Mouse (Mus musculus) urinary bladder, postnatal 14 days (tissue): Measurements from ENCODE around the gene Inpp4b.
"Not testable (repeated sequence)": the region's sequence is repeated elsewhere in the genome, so short reads cannot be mapped to it uniquely, and the experiment has no call there.

Experiments used
- DNase-seq: peaks from one replicate; pipeline ENCODE4 v3.0.0; 2021; ENCODE audit warnings: low spot score

Gene Inpp4b

GRCm38 (mm10) chr8:81777704-81778103 lies 435.3 kb downstream of the Inpp4b start:
- DNase-seq, result no peak

- DNase-seq, result no peak
Observed at GRCm38 (mm10) chr8:81779440-81779839, 437.1 kb downstream of the Inpp4b start.

GRCm38 (mm10) chr8:81780166-81780565 lies 437.8 kb downstream of the Inpp4b start:
- no peak for DNase-seq

GRCm38 (mm10) chr8:81780921-81781675 lies 438.7 kb downstream of the Inpp4b start:
- DNase-seq, result no peak

- DNase-seq, result no peak
Observed at GRCm38 (mm10) chr8:81782781-81783180, 440.4 kb downstream of the Inpp4b start.

DNA sequence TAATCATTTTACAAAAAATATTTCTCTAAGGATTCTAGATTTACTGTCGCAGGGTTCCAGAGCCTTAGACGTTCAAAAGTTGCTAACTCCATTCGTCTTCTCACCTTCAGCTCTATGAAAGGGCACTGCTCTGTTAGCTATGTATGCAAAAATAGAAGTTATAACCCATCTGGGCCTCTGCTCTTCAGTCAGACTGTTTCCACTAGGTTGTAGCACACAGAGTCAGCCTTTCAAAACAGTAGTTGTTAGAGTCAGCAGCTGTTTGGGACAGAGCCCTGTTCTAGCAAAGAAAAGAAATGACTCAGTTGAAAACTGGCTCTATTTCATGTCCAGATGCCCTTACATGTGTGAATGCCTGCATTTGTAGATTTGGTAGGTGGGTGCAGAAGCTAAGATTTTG lies 442.4 kb downstream of the Inpp4b start:
- DNase-seq, result no peak

- no peak for DNase-seq
Observed at GRCm38 (mm10) chr8:81788498-81788897, 446.1 kb downstream of the Inpp4b start.

- no peak for DNase-seq
Observed at GRCm38 (mm10) chr8:81792649-81793048, 450.3 kb downstream of the Inpp4b start.

- DNase-seq, result no peak
Observed at GRCm38 (mm10) chr8:81798501-81798900, 456.1 kb downstream of the Inpp4b start.

DNA sequence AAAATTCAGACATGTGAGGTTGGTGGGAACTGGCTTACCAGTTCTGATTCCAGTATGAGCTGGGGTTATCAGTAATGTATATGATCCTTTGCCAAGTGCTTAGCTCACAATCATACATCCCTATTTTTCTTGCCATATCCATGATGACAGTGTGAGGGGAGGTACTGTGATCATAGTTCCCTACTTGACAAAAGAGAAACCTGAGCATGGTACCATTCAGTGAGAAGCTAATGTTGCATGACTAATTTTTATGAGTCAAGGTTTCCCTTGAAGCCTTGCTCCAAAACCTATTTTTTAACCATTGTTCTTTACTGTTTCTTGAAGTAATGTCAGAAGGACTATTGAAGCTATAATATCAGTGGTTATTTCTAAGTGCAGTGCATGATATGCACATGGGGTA lies 458.4 kb downstream of the Inpp4b start:
- no peak for DNase-seq

DNA sequence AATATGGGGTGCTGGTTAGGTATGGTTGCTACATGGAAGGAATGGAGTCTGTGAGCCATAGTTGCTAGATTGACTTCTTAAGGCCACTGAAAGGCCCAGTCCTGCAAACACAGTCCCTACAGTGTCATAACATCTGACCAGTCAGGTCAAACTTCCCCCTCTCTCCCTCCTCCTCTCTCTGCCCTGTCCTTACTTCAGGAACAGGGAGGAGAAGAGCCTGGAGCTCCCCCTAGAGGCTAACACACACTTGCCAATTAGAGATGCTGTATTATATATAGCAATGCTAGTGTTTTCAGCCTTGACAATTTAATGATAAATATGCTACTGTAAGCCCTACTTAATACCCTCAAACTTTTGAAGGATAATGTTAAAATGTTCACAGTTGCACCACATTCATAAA lies 464.4 kb downstream of the Inpp4b start:
- DNase-seq, result peak; percentile 66

GRCm38 (mm10) chr8:81807578-81807977 lies 465.2 kb downstream of the Inpp4b start:
- no peak for DNase-seq

DNA sequence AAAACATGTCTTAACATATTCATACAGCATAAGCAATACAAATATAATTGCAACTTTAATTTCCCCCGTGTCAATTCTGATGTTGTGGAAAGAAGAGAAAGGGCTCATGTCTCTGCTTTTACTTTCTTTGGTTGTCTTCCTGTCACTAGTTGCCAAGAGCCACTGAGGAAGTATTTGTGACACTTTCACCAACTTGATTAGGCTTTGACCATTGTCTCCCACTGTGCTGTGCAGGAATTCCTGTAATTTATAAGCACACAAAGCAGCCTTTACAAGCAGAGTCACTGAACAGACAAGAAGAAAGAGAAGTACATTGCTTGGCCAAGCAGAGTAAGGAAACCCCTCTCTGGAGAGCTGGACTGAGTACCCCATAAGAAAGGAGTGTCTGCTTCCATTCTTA lies 466.1 kb downstream of the Inpp4b start:
- no peak for DNase-seq

GRCm38 (mm10) chr8:81809414-81809813 lies 467.1 kb downstream of the Inpp4b start:
- DNase-seq, result not testable (repeated sequence)

DNA sequence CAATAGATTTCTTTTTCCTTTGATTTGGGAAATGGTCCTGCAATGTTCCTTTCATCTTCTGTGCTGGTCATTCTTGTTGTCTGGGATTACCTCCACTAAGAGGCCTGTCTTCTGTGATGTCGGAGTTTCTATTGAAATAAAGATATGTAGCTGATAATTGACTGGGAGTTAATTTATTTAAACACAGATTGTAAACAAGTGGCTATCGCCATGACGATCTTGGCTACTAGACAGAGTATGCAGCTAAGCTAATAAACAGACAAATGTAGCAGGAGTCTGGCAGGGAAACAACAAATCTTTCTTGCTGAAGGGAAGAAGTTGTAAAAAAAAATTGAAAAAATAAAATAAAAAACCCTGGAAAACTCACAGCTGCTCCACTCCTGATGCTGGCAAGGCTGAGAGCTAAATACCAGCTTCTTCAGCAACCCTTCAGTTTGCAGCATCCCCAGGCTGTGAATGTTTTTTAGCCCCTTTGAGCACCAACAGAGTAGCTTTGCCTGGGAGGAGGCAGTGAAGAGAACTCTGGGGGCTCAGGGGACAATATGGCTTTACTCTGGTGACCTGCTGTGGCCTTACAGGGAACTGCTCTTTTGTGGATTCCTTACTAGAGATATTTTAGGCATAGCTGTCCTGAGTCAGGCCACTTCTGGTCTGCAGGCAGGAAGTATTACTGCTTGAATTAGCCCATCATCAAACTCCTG lies 469.8 kb downstream of the Inpp4b start:
- no peak for DNase-seq

- DNase-seq, result no peak
Observed at GRCm38 (mm10) chr8:81814742-81815141, 472.4 kb downstream of the Inpp4b start.

DNA sequence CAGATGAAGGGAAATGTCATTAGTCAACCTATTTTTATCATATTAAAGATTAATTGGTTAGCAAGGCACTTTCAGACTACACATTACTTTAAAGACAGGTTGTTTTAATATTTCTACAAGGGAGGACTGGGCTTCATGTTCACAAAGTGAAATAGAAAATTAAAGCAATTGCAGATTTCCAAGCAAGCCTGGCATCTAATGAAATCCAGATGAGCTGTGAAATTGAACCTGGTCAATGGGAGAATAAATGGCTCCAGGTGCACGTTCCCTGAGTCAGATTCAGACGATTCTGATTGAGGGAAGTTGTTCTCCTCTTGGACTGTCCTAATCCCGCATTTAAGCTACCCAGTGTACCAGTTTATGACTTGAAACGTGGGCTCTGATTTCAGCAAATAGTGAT lies 473.2 kb downstream of the Inpp4b start:
- no peak for DNase-seq

DNA sequence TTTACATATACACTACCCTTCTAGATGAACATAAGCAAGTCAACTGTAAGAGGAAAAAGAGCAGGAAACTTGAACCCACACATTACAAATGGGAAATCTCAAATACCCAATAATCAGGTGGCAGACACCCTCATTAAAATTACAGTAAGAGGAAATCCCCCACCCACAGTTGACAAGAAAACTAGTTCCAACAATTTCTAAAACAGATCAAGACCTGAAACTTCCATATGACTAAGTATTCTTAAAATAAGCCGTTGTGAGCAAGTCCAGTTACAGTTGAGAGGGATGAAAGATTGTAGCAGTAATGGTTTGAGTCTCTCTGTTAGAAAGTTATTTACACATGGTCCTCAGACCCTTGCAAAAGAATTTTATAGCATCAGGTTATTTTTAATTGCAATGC lies 480.8 kb downstream of the Inpp4b start:
- no peak for DNase-seq

- DNase-seq, result no peak
Observed at GRCm38 (mm10) chr8:81824975-81825374, 482.6 kb downstream of the Inpp4b start.

DNA sequence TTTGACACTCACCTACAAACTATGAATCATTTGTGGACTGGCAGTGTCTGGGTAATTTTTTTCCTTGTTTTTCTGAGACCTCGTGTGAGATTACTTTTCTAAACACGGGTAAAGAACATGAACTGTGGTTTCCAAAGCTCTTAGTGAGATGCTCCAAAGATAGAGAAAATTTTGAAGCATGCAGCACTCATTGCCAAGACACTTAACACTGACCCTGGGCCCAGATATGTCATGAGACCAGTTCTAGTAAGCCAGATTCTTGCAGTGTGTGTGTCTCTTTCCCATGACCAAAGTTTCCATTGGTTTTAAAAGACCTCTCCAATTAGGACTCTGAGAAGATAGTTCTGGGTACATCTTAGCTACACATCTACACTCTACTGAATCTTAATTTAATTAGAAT lies 484.1 kb downstream of the Inpp4b start:
- DNase-seq, result no peak

- no peak for DNase-seq
Observed at GRCm38 (mm10) chr8:81827306-81827913, 485.1 kb downstream of the Inpp4b start.

- DNase-seq, result no peak
Observed at GRCm38 (mm10) chr8:81831430-81831829, 489.1 kb downstream of the Inpp4b start.

GRCm38 (mm10) chr8:81833852-81834251 lies 491.5 kb downstream of the Inpp4b start:
- no peak for DNase-seq
